Mouse (Mus musculus) liver, postnatal 0 days (tissue): ENCODE measurements around the gene Bms1.

Experiments
- CTCF ChIP-seq: sonication (generic); IDR thresholded peaks from 2 replicates; pipeline ENCODE4 v1.5.1; 2016; ENCODE audit warnings: antibody characterized with exemption, low read depth
- EP300 ChIP-seq: IDR thresholded peaks from 2 replicates; pipeline ENCODE4 v1.6.1; 2016; ENCODE audit warnings: antibody characterized with exemption, low read depth, mild to moderate bottlenecking

DNA sequence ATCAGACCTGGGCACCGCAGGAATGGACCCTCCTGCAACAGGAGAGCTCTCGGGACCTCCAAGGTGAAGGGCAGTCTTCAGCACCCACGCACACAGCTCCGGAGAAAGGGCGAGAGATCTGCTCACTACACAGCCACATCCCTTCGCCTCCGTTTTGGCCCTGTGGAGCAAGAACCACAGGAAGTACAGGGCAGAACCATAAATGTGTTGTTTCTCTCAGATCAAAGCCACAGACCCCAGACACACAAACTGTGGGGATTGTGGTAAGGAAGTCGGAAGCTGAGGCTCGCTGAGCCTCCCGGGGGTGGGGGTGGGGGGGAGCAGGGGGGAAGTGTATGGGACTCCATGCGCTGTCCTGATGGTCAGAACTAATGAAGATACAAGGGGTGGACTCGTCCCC lies 68.9 kb downstream of the Bms1 start:
- TF ChIP-seq CTCF (no peak), EP300 (no peak)
